Mouse (Mus musculus) ES-Bruce4 (cell line): ENCODE results near the gene Arfip1.

Experiments
- CTCF ChIP-seq: IDR thresholded peaks from one replicate; pipeline ENCODE4 v1.8.1; 2011; ENCODE audit warnings: low read depth, low read length
- EP300 ChIP-seq: IDR thresholded peaks from 2 replicates; pipeline ENCODE4 v1.6.1; 2011; ENCODE audit warnings: low read depth, low read length; ENCODE audit not compliant: insufficient read depth

DNA sequence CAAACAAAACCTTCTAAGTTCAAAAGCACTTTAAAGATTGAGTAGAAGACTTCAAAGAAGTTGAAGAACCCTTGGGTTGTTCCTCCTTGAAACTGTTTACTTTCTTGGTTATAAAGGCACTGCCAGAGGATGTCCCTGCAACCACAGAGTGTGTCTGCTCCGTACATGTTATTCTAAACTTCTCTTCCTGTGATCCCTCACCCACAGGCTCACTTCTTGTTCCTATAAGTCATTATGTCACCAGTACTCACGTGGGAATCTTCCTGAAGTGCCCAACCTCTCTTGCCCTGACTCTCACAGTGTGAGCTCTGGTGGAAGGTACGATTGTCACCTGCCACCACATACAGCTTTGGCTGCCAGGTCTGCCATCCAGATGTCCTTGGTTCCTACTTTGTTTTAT lies 39.6 kb upstream of the Arfip1 start:
- TF ChIP-seq EP300 (no peak), CTCF (no peak)
